Mouse (Mus musculus): ENCODE results near the gene Rpl11. TPM values are rescaled to one million over a fixed set of nuclear protein-coding genes. Genes with fewer than 3 reads are reported as not detected.

Gene Rpl11
- polyA plus RNA-seq (2017; shearing (Covaris generic)), result 100 to 1,000 TPM; 331 to 438 TPM

DNA sequence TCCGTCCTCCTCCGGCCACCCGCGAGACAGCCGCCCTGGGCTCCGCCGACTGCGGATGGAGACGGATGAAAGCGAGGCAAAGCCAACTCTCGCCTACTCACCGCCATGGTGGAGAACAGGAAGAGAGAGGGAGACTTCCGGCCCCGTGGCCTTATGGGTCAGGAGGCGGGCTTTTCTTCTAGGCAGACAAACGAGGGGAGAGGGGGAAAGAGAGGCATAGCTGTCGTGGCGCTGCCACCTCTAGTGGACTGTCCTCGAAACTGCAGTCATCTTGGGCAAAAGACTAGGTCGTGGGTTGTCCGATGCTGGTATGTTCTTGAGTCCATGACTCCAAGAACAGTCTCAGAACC lies at the start of gene Rpl11:
Gene Rpl11, minus strand, starts transcription at position 182 of the 350 bp plus-strand sequence.

DNA sequence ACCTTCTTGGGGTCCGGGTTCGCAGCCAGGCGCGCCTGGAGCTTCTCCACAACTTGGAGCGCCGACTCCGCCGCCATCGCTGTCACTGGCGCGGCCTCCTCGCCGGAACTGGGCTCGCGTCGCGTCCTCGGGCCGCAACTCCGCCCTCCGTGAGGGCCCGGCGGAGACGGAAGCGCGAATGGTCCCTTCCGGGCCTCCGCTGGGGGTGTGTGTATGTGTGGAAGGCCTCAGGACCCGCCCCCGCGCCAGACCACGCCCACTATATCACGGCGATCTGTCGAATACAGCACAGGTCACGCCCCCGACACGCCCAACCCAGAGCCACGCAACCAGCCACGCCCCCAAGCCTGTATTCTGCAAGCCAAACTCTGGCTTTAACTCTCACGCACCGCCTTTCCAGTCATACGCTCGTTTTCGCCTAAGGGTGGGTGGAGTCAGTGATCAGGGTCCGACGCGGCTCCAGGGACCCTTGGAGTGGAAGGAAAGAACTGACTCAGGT lies 31.6 kb downstream of the Rpl11 start, which contains the start of gene Eloa:
Gene Eloa, minus strand, starts transcription at position 215 of the 499 bp plus-strand sequence.

DNA sequence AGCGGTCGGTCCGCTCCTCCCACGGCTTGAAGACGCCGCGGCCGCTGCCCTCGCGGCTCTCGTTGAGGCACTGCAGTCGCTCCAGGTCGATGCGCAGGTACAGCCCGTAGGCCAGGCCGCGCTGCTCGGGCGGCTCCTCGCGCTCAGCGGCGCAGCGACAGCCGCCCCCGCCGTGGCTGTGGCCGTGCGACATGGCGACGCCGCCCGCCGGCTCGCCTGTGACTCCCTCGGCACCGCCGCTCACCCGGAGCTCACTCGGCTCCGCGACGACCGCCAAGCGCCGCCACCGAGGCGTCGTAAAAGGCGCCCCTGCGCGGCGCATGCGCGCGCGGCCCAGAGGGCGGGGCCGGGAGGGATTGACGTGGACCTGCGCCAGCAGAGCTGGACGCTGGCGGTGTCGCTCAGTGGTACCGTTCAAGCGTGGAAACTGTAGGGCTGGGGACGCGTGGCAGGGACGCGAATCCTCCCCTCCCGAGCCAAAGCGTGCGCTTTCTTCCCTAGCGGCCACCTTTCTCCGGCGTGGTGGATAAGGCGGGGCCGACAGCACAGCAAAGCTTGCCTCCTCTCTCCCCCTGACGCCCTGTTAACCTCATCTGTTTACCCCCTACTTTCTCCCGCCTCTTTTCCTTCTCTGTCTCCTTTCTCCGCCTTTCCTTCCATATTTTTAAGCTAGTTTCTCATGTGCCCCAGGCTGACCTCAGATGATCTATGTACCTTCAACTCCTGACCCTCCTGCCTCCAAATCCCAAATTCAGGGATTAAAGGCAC lies 66.1 kb downstream of the Rpl11 start, which contains the start of gene Pithd1:
Gene Pithd1, minus strand, starts transcription at position 322 of the 768 bp plus-strand sequence.

Other genes with a start within 250 kb of the Rpl11 start
- 100 to 1,000 TPM; 126 to 150 TPM for gene Srsf10, start 197.7 kb downstream of the Rpl11 start, polyA plus RNA-seq (2017; shearing (Covaris generic))
- 100 to 1,000 TPM; 203 to 210 TPM for gene Pnrc2, start 179.6 kb downstream of the Rpl11 start, polyA plus RNA-seq (2017; shearing (Covaris generic))
- gene Cnr2, start 158.0 kb downstream of the Rpl11 start, polyA plus RNA-seq (2017; shearing (Covaris generic)), result 10 to 100 TPM in 1 of 2 experiments, 1 to 10 TPM in 1; 8.5 to 11.3 TPM
- 100 to 1,000 TPM in 1 of 2 experiments, 10 to 100 TPM in 1; 89.7 to 112 TPM for gene Fuca1, start 132.7 kb downstream of the Rpl11 start, polyA plus RNA-seq (2017; shearing (Covaris generic))
- gene Hmgcl, start 107.0 kb downstream of the Rpl11 start, polyA plus RNA-seq (2017; shearing (Covaris generic)), result 10 to 100 TPM; 74.0 to 76.3 TPM
- 10 to 100 TPM; 15.4 to 35.5 TPM for gene Gale, start 89.7 kb downstream of the Rpl11 start, polyA plus RNA-seq (2017; shearing (Covaris generic))
- 100 to 1,000 TPM; 289 to 317 TPM for gene Lypla2, start 80.8 kb downstream of the Rpl11 start, polyA plus RNA-seq (2017; shearing (Covaris generic))
- gene Pithd1, start 66.2 kb downstream of the Rpl11 start, polyA plus RNA-seq (2017; shearing (Covaris generic)), result 10 to 100 TPM; 72.6 to 84.9 TPM
- gene Eloa, start 31.7 kb downstream of the Rpl11 start, polyA plus RNA-seq (2017; shearing (Covaris generic)), result 10 to 100 TPM; 40.6 to 84.9 TPM
- gene Id3, start 90.1 kb upstream of the Rpl11 start, polyA plus RNA-seq (2017; shearing (Covaris generic)), result 100 to 1,000 TPM; 162 to 182 TPM
- gene E2f2, start 119.0 kb upstream of the Rpl11 start, polyA plus RNA-seq (2017; shearing (Covaris generic)), result 10 to 100 TPM; 28.7 to 33.6 TPM
- gene Asap3, start 152.9 kb upstream of the Rpl11 start, polyA plus RNA-seq (2017; shearing (Covaris generic)), result under 1 TPM; 0.11 to 0.19 TPM
- gene Tcea3, start 194.3 kb upstream of the Rpl11 start, polyA plus RNA-seq (2017; shearing (Covaris generic)), result under 1 TPM; 0.23 to 0.93 TPM
- 10 to 100 TPM in 1 of 2 experiments, 1 to 10 TPM in 1; 9.0 to 12.4 TPM for gene Zfp46, start 231.3 kb upstream of the Rpl11 start, polyA plus RNA-seq (2017; shearing (Covaris generic))

Data from activated CD4-positive, CD25-positive, alpha-beta regulatory T cell (primary cell).